Mouse (Mus musculus): ENCODE results near the gene Abr. TPM values are rescaled to one million over a fixed set of nuclear protein-coding genes. Genes with fewer than 3 reads are reported as not detected.

Abr gene
- polyA plus RNA-seq, 1 experiment from 2014 or later, result 93.5 TPM

DNA sequence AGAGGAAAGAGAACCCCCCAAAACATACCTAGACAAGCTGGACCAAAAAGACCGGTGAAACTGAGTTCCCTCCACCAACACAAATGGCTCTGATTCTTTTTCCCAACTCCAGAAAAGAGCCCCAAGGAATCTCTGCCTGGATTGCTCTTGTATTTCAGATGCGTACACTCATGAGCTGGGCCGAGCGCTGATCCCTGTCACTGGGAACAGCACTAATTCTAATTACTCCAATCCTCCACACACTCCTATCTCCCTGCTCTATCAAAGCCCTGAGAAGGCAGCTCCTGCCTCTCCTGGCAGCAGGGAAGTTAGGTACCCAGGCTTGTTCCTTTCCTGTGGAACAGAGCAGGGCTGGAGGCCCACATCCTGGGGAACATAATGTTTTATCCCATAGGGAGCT lies 114.0 kb downstream of the Abr start:
- Histone ChIP-seq H3K27me3 (no peaks in the 10 kb centered on the region), H3K4me3 (replicated peaks) (no peak overlapping the region), H3K4me2 (replicated peaks) (peak overlapping the region; percentile 30), H3K27ac (peak overlapping the region; percentile 87), H3K9me3 (no peaks in the 10 kb centered on the region), H3K9ac (replicated peaks) (peak overlapping the region; percentile 17), H3K36me3 (no peaks in the 10 kb centered on the region), H3K4me1 (replicated peaks) (peaks cover 43% of the 10 kb centered on the region)
- WGBS, result 48% methylated on average over 4 of the region's 4 CpGs
- ATAC-seq, result no peak

DNA sequence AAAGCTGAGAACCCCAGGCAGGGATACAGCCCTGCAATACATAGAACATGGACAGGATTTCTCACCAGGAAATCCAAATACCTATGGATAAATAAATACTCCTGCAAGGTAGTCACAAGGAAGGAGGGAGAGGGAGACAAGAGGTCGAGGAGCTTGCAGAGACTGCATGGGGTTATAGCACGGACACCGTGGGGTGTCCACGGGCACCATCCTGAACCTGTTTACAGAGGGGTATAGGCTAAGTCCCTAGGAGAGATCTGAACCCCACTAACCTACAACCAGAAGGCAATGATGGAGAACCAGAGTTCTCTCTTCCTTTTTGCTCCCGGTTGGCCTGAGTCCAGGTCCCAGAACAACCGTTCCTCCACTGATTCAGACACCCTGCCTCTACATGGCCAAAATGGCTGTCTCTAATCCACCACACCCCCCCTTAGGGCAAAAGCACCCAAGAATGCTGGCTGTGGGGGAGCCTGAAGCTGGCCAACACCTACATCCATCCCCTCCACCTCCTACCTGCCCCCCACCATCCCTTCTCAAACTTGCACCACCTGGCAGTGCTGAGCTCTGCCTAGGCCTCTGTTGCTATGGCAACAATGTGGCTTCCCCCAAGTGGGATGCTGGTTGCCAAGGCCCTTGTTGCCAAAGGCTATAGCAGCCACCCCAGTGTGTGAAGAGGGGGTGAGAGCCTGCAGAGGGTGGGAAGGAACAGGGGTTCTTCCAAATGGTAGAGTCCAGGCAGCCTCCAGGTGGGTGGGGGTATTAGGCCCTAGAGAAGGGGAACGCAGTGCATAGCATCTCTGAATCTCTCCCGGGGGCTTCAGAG lies 114.6 kb downstream of the Abr start:
- peak overlapping the region; percentile 30 for H3K4me2 ChIP-seq (replicated peaks)
- no peaks in the 10 kb centered on the region for H3K27me3 ChIP-seq
- no peaks in the 10 kb centered on the region for H3K36me3 ChIP-seq
- H3K9me3 ChIP-seq, result no peaks in the 10 kb centered on the region
- ATAC-seq, result peak; percentile 86
- H3K27ac ChIP-seq, result peak overlapping the region; percentile 87
- peak overlapping the region; percentile 17 for H3K9ac ChIP-seq (replicated peaks)
- H3K4me3 ChIP-seq (replicated peaks), result no peak overlapping the region
- WGBS, result 62% methylated on average over 8 of the region's 8 CpGs
- H3K4me1 ChIP-seq (replicated peaks), result peaks cover 43% of the 10 kb centered on the region

DNA sequence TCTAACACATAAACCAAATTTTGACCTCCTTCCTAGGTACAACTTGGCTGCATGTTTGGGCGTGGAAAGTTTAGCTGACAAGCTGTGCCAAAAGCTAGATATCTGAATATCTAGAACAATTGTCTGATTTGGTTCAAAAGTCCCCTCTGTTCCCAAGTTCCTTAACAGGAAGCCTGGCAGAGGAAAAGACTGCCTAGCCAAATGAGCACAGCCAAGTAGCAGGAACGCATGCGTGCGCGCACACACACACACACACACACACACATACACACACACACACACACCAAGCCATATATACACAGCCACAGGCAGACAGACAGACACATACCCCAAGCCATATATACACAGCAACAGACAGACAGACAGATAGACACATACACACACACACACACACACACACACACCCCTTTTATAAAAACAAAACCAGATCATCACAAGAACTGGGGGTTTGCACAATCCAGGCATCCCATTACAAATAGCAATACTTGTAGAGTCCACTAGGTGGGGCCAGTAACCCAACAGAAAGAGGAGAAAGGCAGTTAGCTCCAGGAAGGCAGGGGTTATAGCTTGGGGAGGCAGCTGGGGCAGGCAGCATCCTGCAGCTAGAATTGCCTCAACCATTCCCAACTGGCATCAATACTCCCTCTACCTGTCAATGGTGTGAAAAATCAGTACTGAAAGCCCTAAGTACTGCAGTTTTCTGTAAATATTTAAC lies 115.4 kb downstream of the Abr start:
- H3K27ac ChIP-seq, result peak overlapping the region; percentile 87
- peaks cover 43% of the 10 kb centered on the region for H3K4me1 ChIP-seq (replicated peaks)
- peak overlapping the region; percentile 17; the same call in 1 of the 2 replicates for H3K9ac ChIP-seq (replicated peaks)
- ATAC-seq, result no peak
- no peaks in the 10 kb centered on the region for H3K9me3 ChIP-seq
- H3K4me3 ChIP-seq (replicated peaks), result no peak overlapping the region
- H3K27me3 ChIP-seq, result no peaks in the 10 kb centered on the region
- WGBS, result 88% methylated on average over 5 of the region's 5 CpGs
- no peaks in the 10 kb centered on the region for H3K36me3 ChIP-seq
- H3K4me2 ChIP-seq (replicated peaks), result no peak overlapping the region

DNA sequence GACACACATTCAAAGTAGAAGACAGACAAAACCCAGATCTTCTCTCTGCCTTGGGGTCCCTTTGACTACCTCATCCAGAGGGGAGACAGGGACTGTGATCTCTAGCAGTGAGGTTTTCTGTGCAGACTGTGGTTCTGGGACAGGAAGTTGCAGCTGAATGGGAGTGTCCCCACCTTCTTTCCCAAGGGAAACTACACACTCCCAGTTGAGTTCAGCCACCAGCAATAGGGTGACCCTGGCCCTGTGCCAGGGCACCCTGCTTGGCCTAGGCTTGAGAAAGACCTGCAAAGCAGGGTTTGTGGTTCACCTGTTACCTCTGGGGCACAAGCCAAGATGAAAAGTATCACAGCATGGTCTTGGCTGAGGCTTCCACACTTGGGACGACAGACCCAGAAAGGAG lies 117.0 kb downstream of the Abr start:
- H3K9me3 ChIP-seq, result no peaks in the 10 kb centered on the region
- H3K4me1 ChIP-seq (replicated peaks), result peaks cover 40% of the 10 kb centered on the region
- ATAC-seq, result no peak
- no peak overlapping the region for H3K4me2 ChIP-seq (replicated peaks)
- H3K9ac ChIP-seq (replicated peaks), result no peak overlapping the region
- no peak overlapping the region for H3K4me3 ChIP-seq (replicated peaks)
- H3K36me3 ChIP-seq, result no peaks in the 10 kb centered on the region
- H3K27ac ChIP-seq, result no peak overlapping the region
- WGBS, result 96% methylated on average over 1 of the region's 1 CpGs
- no peaks in the 10 kb centered on the region for H3K27me3 ChIP-seq

DNA sequence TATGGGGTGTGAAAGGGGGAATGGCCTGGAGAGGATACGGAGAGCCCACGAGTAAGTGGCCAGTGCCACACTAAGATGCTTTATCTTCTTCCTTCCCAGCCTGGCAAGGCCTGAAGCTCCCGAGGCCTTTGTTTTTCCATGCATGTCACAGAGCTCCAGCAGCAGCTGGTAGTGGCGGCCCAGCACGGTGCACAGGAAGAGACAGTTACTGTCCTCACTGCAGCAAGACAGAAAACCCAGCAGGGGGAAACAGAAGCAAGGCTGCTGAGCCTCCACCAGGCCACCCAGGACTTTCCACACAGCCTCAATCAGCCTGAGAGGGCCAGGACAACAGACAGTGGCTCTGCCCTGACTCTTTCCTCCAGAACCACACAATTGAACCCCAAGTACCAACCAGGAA lies 118.1 kb downstream of the Abr start:
- Histone ChIP-seq H3K4me3 (replicated peaks) (no peak overlapping the region), H3K9me3 (no peaks in the 10 kb centered on the region), H3K9ac (replicated peaks) (no peak overlapping the region), H3K27ac (peak overlapping the region; percentile 49; the same call in 1 of the 2 replicates), H3K36me3 (no peaks in the 10 kb centered on the region), H3K27me3 (no peaks in the 10 kb centered on the region), H3K4me2 (replicated peaks) (no peak overlapping the region), H3K4me1 (replicated peaks) (peaks cover 36% of the 10 kb centered on the region)
- 78% methylated on average over 5 of the region's 5 CpGs for WGBS
- ATAC-seq, result no peak

DNA sequence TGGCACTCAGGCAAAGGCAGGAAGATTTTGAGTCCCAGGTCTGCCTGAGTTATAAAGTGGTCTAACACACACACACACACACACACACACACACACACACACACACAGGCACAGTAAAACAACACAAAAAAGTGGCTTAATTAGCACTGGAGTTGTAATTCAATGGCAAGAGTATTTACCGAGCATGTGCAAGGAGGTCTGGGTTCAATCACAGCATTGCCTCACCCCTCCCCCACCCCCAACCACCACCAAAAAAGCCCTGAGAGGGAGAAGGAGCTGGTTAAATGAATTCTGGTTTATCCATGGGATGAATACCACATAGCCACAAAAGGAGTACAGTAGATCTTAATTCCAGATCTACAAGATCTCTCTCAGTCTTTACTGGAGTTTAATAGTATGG lies 122.1 kb downstream of the Abr start:
- Histone ChIP-seq H3K4me2 (replicated peaks) (no peak overlapping the region), H3K36me3 (no peaks in the 10 kb centered on the region), H3K9me3 (no peaks in the 10 kb centered on the region), H3K4me3 (replicated peaks) (no peak overlapping the region), H3K27ac (no peak overlapping the region), H3K27me3 (no peaks in the 10 kb centered on the region), H3K4me1 (replicated peaks) (peaks cover 19% of the 10 kb centered on the region), H3K9ac (replicated peaks) (no peak overlapping the region)
- WGBS, result 29% methylated on average over 1 of the region's 1 CpGs
- no peak for ATAC-seq

DNA sequence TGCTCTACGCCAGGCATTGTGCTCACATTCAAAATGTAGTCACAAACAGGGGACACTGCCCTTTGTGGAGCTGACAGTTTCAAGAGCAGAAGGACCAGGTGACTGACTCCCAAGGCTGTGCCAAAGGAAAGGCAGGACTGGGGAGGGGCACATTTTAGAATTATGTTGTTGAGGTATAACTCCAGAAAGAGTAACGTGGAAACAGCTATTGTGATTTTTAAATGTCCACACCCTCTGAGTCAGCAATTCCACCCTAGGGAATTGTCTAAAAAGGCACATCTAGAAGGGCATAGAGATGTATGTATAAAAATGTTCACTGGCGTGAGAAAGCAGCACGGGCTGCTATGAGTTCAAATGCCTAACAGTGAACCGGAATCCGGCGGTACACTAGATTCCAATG lies 122.5 kb downstream of the Abr start:
- H3K9ac ChIP-seq (replicated peaks), result no peak overlapping the region
- H3K9me3 ChIP-seq, result no peaks in the 10 kb centered on the region
- H3K27ac ChIP-seq, result no peak overlapping the region
- H3K4me3 ChIP-seq (replicated peaks), result no peak overlapping the region
- H3K4me1 ChIP-seq (replicated peaks), result peaks cover 20% of the 10 kb centered on the region
- no peak overlapping the region for H3K4me2 ChIP-seq (replicated peaks)
- no peaks in the 10 kb centered on the region for H3K27me3 ChIP-seq
- no peaks in the 10 kb centered on the region for H3K36me3 ChIP-seq
- no peak for ATAC-seq
- 82% methylated on average over 7 of the region's 7 CpGs for WGBS

DNA sequence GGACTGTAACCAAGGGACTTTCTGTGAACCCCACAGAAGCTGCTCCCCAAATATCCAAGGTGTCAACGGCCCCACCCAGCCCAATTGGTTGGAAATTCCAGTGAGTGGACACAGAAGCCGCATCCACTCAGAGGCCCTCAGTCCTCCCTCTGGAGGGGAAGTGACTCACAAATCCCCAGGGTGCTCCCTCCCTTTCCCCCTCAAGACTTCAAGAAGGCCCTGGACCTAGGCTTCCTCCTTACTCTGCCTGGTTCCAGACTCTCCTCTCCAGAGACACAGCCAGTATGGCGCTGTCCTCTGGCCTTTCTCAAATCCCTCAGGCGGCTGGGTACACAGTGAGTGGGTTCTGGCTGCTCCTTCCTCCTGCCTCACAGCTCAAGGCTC lies 124.4 kb downstream of the Abr start:
- Histone ChIP-seq H3K4me3 (replicated peaks) (no peak overlapping the region), H3K27me3 (no peaks in the 10 kb centered on the region), H3K36me3 (no peaks in the 10 kb centered on the region), H3K9me3 (no peaks in the 10 kb centered on the region), H3K4me2 (replicated peaks) (no peak overlapping the region), H3K27ac (no peak overlapping the region), H3K9ac (replicated peaks) (no peak overlapping the region), H3K4me1 (replicated peaks) (peaks cover 38% of the 10 kb centered on the region)
- ATAC-seq, result no peak
- 80% methylated on average over 4 of the region's 4 CpGs for WGBS

DNA sequence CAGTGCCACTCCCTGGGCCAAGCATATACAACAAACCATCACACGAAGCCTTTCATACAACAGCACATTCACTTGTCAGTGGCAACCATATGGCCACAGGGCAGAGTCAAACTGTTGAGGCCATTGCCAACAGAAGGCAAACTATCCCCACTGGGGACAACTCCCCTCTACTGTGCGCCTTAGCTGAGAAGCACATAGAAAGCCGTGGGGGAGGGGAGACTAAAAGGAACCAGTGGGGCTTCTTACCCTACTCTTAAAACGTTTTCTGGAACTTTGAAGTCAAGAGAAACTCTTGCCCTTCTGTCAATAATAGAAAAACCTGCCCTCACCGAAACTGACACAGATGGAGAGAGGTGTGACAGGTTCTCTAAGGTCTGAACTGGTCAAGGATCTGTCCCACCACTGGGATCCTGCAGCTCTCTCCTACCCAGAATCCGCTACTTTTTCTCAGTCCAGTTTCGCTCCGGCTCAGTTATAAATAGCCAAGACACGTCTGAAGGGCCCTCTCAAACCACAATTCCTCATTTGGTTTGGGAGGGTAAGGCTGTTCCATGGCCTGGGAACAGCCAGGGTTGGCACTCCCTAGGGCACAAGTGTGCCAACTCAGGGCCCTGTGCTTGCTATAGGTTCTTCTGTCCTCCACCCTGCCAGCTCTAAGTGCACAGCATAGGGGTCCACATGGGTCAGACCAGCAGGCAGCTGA lies 124.9 kb downstream of the Abr start:
- no peak for ATAC-seq
- no peaks in the 10 kb centered on the region for H3K27me3 ChIP-seq
- H3K4me1 ChIP-seq (replicated peaks), result peaks cover 43% of the 10 kb centered on the region
- no peak overlapping the region for H3K27ac ChIP-seq
- 77% methylated on average over 9 of the region's 9 CpGs for WGBS
- H3K9me3 ChIP-seq, result no peaks in the 10 kb centered on the region
- H3K4me3 ChIP-seq (replicated peaks), result no peak overlapping the region
- H3K9ac ChIP-seq (replicated peaks), result no peak overlapping the region
- no peaks in the 10 kb centered on the region for H3K36me3 ChIP-seq
- no peak overlapping the region for H3K4me2 ChIP-seq (replicated peaks)

DNA sequence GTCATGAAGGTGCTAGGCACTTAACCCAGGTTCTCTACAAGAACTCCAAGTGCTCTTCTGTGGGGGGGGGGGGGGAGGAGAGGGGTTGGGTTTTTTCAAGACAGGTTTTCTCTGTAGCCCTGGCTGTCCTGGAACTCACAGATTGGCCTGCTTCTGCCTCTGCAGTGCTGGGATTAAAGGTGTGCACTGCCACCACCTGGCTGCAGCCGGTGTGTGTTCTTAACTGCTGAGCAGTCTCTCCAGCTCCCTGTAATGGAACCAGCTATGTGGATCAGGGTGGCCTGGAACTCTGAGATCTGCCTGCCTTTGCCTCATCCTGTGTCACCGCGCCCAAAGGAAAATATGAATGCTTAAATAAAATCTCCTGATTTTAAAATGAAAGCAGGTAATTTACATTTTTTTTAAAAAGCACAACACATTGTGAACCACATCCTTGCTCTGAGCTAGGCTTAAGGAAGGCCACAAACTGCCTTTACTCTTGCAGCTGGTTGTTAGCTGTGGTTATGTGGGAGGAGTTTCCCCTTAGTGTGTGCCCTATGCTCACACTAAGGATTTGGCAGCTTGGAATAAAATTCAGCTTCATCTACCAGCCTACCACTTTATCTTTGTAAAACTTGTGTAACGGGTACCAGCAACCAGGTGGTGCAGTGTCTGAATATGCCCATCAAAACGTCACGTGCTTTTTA lies 125.9 kb downstream of the Abr start:
- Histone ChIP-seq H3K4me1 (replicated peaks) (peaks cover 53% of the 10 kb centered on the region), H3K4me2 (replicated peaks) (no peak overlapping the region), H3K9ac (replicated peaks) (no peak overlapping the region), H3K4me3 (replicated peaks) (no peak overlapping the region), H3K27ac (peak overlapping the region; percentile 3; the same call in 1 of the 2 replicates), H3K27me3 (no peaks in the 10 kb centered on the region), H3K9me3 (no peaks in the 10 kb centered on the region), H3K36me3 (no peaks in the 10 kb centered on the region)
- ATAC-seq, result 0 out of 2 replicates have a peak, but pooled peaks have one; percentile 28
- 71% methylated on average over 6 of the region's 6 CpGs for WGBS

DNA sequence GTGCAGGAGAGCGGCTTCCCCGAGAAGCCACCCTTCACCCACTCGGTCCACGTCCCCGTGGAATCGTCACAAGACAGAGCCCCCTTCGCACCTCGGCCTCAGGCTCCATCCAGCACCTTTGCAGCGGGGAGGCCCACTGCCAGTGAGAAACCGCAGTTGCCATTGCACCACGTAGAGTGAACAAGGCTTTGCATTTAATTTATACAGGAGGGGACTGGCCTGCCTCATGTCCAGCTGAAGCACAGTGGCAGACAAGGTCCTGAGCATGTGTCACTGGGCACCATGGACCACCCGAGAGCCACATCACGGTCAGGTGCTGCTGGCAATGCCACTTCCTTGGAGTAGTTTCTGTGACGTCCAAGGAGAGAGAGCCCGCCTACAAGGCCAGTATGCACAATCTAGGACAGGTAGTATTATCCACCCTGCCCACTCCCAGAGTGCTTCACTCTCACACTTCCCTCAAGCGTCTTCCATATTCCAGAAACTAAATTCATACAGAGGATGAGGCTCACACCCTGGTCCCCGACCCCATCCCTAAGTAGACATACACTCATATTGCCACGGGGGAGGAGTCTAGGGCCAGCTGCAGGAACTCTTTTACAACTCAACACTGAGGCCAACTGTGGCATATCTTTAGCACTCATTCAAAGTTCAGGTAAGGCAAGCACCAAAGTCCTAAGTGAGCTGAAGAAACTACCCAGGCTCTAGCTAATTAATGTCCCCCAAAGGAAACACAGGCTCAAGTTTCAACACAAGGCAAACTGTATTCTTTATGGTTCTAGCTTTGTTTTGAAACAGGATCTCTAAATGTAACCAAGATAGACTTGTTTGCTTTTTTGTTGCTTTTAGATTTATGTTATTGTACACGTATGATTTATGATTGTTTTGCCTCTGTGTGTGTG lies 126.7 kb downstream of the Abr start:
- Histone ChIP-seq H3K9ac (replicated peaks) (peak overlapping the region; percentile 91), H3K27ac (peak overlapping the region; percentile 95), H3K27me3 (no peaks in the 10 kb centered on the region), H3K4me3 (replicated peaks) (peak overlapping the region; percentile 71), H3K9me3 (no peaks in the 10 kb centered on the region), H3K4me1 (replicated peaks) (peaks cover 57% of the 10 kb centered on the region), H3K4me2 (replicated peaks) (peak overlapping the region; percentile 90), H3K36me3 (no peaks in the 10 kb centered on the region)
- WGBS, result 22% methylated on average over 19 of the region's 19 CpGs
- ATAC-seq, result peak; percentile 38
